In the genomic region with DNA sequence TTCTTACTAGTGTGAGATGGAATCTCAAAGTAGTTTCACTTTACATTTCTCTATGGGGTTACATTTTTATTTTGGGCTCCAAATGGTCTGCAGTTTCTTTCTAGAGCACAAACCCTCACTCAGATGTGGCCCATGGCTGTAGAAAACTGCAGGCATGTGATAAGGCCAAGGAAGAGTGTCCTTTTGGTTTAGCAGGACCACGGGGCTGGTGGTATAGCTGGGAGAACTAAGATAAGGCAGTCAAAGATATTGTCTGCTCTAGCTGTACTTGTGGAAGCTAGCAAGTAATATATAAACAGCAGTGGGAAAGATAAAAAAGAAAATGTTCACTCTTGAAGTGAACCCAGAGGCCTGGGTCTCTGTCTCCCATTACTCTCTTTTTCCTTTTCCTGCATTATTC, we compare ENCODE assay signal across 23 mouse cellular contexts.
DNase-seq lines count a peak whose midpoint lies in the region; ATAC-seq and TF ChIP-seq lines count a peak whose summit lies in the region.
"Had no signal": no experiment of that assay in that cellular context is flagged by ENCODE, and none has a peak within 500 bp of the region (broad histone marks: within the 10 kb centered on the region; RNA-seq: fewer than 3 reads in every experiment).

No protein-coding gene starts in this region.

- TF ChIP-seq POLR2A in lung, adult 2 months (IDR thresholded peaks at IDR 0.05; ENCODE audit: borderline replicate concordance, extremely low read depth, low read depth, low read length) = no peak

- H3K27me3 ChIP-seq in heart, embryonic 10.5 days (ENCODE audit: insufficient read depth, poor library complexity, severe bottlenecking) = no peaks in the 10 kb centered on the region
- H3K27me3 ChIP-seq in liver, embryonic 11.5 days (replicated peaks; ENCODE audit: control insufficient read depth, insufficient read depth, low read length) = no peaks in the 10 kb centered on the region
- no peaks in the 10 kb centered on the region for H3K27me3 ChIP-seq in liver, embryonic 16.5 days (ENCODE audit: control insufficient read depth, insufficient read depth, low read depth, low read length)
- H3K27me3 ChIP-seq: forebrain, embryonic 13.5 days; hindbrain, embryonic 15.5 days had no signal

- H3K4me1 ChIP-seq in heart, embryonic 10.5 days = no peaks in the 10 kb centered on the region
- no peaks in the 10 kb centered on the region for H3K4me1 ChIP-seq in liver, embryonic 11.5 days (replicated peaks; ENCODE audit: control insufficient read depth, insufficient read depth, low read length)
- H3K4me1 ChIP-seq in liver, embryonic 16.5 days (ENCODE audit: control insufficient read depth, low read depth, low read length) = no peaks in the 10 kb centered on the region
- no peaks in the 10 kb centered on the region for H3K4me1 ChIP-seq in lung, adult 2 months (ENCODE audit: control insufficient read depth, insufficient read depth, low read length)
- H3K4me1 ChIP-seq: forebrain, embryonic 13.5 days; hindbrain, embryonic 15.5 days had no signal

- no peak overlapping the region for H3K4me2 ChIP-seq in liver, embryonic 11.5 days
- no peak overlapping the region for H3K4me2 ChIP-seq in liver, embryonic 16.5 days (ENCODE audit: low read depth, low read length)
- H3K4me2 ChIP-seq: forebrain, embryonic 13.5 days; hindbrain, embryonic 15.5 days; midbrain, embryonic 11.5 days had no signal

- DNase-seq in heart, embryonic 10.5 days (ENCODE audit: low spot score) = peak; percentile 76
- DNase-seq in heart, postnatal 14 days = no peak
- peak; percentile 42 for DNase-seq in MEL-GATA-1-ER (ENCODE audit: extremely low read depth, low read depth)
- DNase-seq in liver, embryonic 11.5 days (ENCODE audit: low spot score) = no peak
- DNase-seq in lung, adult 2 months = no peak
- DNase-seq in embryo, embryonic 10 days (ENCODE audit: low spot score) = no peak
- DNase-seq: adrenal gland, postnatal 14 days; cerebellum, adult 18-20 months; cerebellum, postnatal 10 days; gastrocnemius, postnatal 10 days; kidney, adult 11 months; kidney, postnatal 14 days; layer of hippocampus, adult 9-11 months; right cerebral cortex, postnatal 4 days had no signal

- H3K36me3 ChIP-seq in heart, embryonic 10.5 days = no peaks in the 10 kb centered on the region
- H3K36me3 ChIP-seq in liver, embryonic 11.5 days (ENCODE audit: control insufficient read depth, insufficient read depth, low read length) = no peaks in the 10 kb centered on the region
- no peaks in the 10 kb centered on the region for H3K36me3 ChIP-seq in liver, embryonic 16.5 days (ENCODE audit: control insufficient read depth, insufficient read depth)
- H3K36me3 ChIP-seq: G1E; hindbrain, embryonic 15.5 days had no signal

- no peak overlapping the region for H3K9ac ChIP-seq in liver, embryonic 11.5 days (ENCODE audit: low read depth, low read length)
- no peak overlapping the region for H3K9ac ChIP-seq in liver, embryonic 16.5 days (ENCODE audit: low read depth, low read length)
- H3K9ac ChIP-seq: forebrain, embryonic 13.5 days; hindbrain, embryonic 15.5 days had no signal

- TF ChIP-seq CTCF in lung, adult 2 months (IDR thresholded peaks at IDR 0.05; ENCODE audit: insufficient read depth, low read length) = no peak

- WGBS in heart, embryonic 10.5 days = 33% methylated on average over 1 of the region's 1 CpGs
- 34% methylated on average over 1 of the region's 1 CpGs for WGBS in liver, embryonic 11.5 days
- WGBS in liver, embryonic 16.5 days (ENCODE audit: insufficient replicate concordance) = 25% methylated on average over 1 of the region's 1 CpGs
- 51% methylated on average over 1 of the region's 1 CpGs for WGBS in lung, adult 2 months

- no peak overlapping the region for H3K27ac ChIP-seq in heart, embryonic 10.5 days
- H3K27ac ChIP-seq in liver, embryonic 11.5 days (ENCODE audit: low read depth, low read length) = no peak overlapping the region
- H3K27ac ChIP-seq in liver, embryonic 16.5 days (ENCODE audit: low read length) = no peak overlapping the region
- H3K27ac ChIP-seq: forebrain, embryonic 13.5 days; hindbrain, embryonic 15.5 days; macrophage had no signal

- intact Hi-C loops in heart, postnatal 14 days (cut with DNase I) = no loop called here

- no peaks in the 10 kb centered on the region for H3K9me3 ChIP-seq in heart, embryonic 10.5 days
- H3K9me3 ChIP-seq in liver, embryonic 11.5 days (ENCODE audit: control insufficient read depth, low read length) = no peaks in the 10 kb centered on the region
- H3K9me3 ChIP-seq in liver, embryonic 16.5 days (replicated peaks; ENCODE audit: control insufficient read depth, low read length) = no peaks in the 10 kb centered on the region
- H3K9me3 ChIP-seq: forebrain, embryonic 13.5 days; G1E; hindbrain, embryonic 15.5 days had no signal

- peak; percentile 83 for ATAC-seq in liver, embryonic 11.5 days (replicated peaks; ENCODE audit: low FRiP score)
- peak; percentile 56; the same call in 1 of the 2 replicates for ATAC-seq in liver, embryonic 16.5 days (ENCODE audit: low read depth)
- ATAC-seq: forebrain, embryonic 13.5 days; inflammation-experienced regulatory T-cells, adult 6 months; lung, postnatal 0 days; midbrain, embryonic 16.5 days had no signal

- no peak overlapping the region for H3K4me3 ChIP-seq in heart, embryonic 10.5 days
- H3K4me3 ChIP-seq in liver, embryonic 11.5 days (ENCODE audit: low read depth, low read length) = no peak overlapping the region
- no peak overlapping the region for H3K4me3 ChIP-seq in liver, embryonic 16.5 days (ENCODE audit: low read depth, low read length)
- H3K4me3 ChIP-seq in lung, adult 2 months (replicated peaks; ENCODE audit: extremely low read depth, low read depth, low read length) = no peak overlapping the region
- H3K4me3 ChIP-seq: forebrain, embryonic 13.5 days; hindbrain, embryonic 15.5 days had no signal

Comparison
In these comparisons a context has a peak if more than half of its experiments do, and no peak if none do; other contexts are left out.
1. DNase-seq: peak in heart, embryonic 10.5 days (single experiment) and MEL-GATA-1-ER (single experiment); none in heart, postnatal 14 days (0 of 2), liver, embryonic 11.5 days (single experiment), lung, adult 2 months (single experiment) and embryo, embryonic 10 days (single experiment).